Mouse (Mus musculus) frontal cortex, postnatal 36 days (tissue): ENCODE measurements at regions not wholly inside any gene's neighbourhood (a gene's known extent, or its start where the extent isn't known, plus 50 kb on each side); places are given as distances from the start of the nearest gene placed in this dataset.

Experiments used
- DNase-seq, 2 experiments: peaks; one replicate each; pipeline ENCODE4 v3.0.0; 2022; ENCODE audit warnings: low spot score in 2 of 2

DNA sequence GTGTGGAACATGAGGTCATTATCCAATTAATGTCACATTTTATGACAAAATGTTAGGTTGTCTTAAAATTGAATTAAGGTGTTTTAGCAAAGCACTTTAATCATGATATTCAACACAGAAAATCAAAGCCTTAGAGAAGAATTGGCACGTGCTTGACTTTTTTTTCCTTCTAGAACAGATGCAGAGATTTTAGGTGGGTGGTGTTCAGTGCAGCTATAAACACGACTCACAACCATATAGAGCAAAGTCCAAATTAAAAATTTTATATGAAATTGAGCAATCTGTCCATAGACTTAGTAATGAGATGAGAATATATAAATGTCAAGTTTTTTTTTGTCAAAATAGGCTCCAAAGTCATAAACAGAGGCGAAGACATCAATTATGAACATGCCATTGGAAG, 737.1 kb upstream of the 4931417E11Rik start:
- peak in 1 of 2 experiments; percentile 27 for DNase-seq

DNA sequence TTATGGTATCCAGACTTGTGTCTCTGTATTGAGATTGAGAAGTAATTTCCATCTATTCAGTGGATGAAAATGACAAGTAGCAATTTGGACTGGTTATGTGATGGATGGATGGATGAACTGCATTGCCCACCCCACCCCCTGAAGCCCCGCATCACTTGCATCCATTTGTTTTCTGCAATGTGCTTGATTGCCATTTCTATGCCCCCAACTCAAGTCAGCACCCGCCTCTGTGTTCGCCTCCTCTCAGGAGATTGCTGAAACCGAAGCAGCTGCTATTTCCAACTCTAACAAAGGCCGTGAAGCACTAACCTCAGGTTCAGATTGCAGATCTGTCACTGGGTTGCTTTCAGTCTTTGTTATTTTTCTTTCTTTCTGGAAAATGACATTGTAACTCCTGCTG, 734.7 kb upstream of the 4931417E11Rik start:
- no peak for DNase-seq
